Mouse (Mus musculus) adrenal gland, adult 8-10 months (tissue): ENCODE measurements around the gene Atp4b. TPM values are rescaled to one million over a fixed set of nuclear protein-coding genes. Genes with fewer than 3 reads are reported as not detected.
"Not testable (repeated sequence)": the region's sequence is repeated elsewhere in the genome, so short reads cannot be mapped to it uniquely, and the experiment has no call there.

ENCODE experiments used
- DNase-seq: peaks from one replicate; pipeline ENCODE4 v3.0.0; 2022
- total RNA-seq, 4 experiments: library from RNA; stranded (reverse); gene quantifications; 2 replicates each; pipeline ENCODE4 v1.2.4; 2022

The Atp4b gene
- total RNA-seq, 4 experiments from 2014 or later = 0.49 TPM; not detected in 3

DNA sequence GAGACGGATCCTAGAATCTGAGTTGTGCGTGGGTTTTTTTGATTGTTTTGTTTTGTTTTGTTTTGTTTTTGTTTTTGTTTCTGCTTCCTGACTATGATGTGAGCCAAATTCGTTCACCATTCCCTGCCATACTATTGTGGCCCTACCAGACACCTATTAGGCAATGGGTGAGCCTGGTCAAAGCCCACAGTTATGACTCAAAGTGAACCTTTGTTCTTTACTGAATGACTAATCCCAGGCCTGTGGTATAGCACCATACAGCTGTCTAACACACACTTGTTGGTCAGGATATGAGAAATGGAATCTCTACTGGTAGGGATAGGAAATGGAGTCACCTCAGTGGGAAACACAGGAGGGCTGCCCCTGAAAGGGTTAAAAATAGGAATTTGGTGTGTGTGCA, 14.1 kb downstream of the Atp4b start:
- no peak for DNase-seq

DNA sequence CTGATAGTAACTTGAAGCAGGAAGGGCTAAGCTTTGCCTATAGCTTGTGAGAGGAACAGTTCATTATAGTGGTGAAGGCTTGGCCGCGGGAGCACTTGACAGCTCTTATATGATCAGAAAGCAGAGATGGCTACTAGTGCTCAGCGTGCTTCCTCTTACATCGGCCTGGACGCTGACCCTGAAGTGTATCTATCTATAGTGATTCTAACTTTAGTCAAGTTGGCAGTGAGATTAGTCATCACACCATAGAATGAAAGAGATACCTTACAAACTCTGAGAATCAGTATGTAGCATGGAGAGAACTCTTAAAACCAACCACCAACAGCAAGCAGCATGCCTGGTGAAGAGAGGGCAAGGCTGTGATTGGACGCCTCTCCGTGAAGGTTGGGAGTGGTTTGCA, 15.0 kb downstream of the Atp4b start:
- DNase-seq = no peak

DNA sequence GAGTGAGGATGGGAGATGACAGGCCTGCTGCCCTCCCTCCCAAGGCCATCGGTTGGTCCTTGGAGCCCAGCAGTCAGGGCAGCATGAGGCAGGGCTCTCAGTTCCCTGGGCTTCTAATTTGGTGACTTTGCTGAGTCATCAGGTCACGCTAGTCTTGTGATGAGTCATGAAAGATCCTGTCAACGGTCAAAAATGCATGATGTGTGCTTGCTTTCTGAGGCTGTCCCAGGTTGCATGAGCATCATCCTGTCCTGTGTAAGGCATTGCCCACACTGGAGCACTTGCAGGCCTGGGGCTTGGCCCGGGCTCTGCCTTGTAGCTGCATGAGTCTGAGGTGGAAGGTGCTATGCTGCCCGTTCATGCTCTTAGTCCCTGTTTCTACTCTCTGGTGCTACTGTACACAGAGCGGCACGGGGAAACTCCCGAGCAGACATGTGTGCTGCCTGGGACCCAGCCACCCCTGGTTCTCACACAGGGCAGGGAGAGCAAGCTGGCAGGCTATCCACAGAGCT, 23.4 kb downstream of the Atp4b start:
- DNase-seq = peak; percentile 77

DNA sequence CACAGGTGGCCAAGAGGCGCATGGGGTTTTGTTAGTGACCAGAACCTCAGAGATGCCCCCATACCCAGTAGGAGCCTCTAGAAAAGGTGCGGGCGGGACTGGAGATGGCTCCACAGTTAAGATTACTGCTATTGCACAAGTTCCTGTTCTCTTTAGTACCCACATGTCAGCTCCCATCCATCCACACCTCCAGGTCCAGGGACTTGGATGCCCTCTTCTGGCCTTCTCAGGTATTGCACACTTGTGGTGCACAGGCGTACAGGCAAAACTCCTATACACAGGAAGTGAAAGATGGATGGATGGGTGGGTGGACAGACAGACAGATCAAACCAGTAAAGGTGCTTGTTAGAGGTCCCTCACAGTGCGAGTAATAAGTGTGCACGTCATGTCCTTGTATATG, 34.8 kb downstream of the Atp4b start:
- no peak for DNase-seq

DNA sequence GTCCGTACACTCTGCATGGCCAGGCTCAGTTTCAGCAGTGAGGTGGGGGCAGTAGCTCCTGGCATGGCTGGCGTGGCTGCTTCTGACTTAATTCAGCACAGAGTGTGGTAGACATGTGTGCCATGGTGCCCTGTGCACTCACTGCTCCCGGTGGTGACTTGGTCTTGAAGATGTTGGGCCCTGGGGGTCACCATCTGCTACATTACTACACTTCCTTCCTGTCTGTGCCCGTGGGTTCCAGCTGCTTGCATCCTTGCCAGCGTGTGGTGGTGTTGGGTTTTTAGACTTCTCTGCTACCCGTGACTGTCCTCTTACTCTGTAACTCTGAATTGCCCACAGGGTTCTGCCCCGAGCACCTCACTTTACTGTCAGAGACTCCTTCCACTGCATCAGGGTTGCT, 36.4 kb downstream of the Atp4b start:
- DNase-seq = no peak

DNA sequence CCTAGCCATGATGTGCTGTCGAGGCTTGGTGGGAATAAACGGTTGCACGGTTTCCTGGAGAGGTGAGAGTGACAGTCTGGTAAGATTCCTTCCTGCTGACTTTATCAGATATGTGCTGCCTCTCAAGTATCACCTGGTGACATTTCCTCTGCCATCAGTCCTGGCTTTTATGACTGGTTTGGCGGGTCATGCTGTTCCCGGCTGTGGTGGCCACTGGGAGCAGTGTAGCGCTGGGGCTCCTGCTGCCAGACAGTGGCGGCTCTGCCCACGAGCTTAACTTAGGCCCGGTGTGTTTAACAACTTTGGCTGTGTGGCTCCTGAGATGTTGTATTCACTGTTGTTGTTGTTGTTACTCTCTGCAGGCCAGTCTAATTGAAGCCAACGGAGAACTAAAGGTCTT, 39.9 kb downstream of the Atp4b start:
- no peak for DNase-seq

DNA sequence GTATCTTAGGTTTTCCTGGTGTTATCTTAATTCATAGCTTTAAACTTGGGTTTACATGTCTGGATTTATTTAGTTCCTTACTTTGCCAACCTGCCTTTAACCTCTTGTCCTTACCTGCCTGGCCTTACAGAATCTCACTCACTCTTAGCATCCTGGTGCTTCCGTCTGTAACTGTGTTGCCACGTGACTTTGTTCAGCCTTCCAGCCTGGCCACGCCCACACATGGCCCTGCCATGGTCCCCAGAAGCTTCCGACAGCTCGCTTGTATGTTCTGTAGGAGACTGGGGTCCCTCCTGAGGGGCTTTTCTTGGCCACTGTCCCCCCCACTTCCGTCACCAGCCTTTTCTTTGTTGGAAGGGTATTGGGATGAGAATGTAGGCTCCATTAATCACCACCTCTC, 40.4 kb downstream of the Atp4b start:
- DNase-seq = no peak

DNA sequence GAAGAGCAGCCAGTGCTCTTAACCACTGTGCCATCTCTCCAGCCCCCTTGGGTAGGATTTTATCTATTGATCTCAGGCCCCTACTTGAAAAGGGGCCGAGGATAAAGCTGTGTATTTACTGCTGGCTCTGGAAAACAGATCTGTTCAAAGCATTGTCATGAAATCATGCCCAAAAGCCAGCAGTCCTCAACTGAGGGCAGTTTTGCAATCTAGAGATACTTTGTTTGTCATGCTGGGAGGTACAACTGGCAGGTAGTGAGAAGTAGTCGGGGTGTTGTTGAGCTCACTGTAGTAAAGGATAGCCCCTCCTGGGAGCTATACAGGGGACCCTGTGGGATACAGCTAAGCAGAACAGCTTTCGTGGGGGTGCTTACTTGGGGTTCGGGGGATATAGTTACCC, 42.7 kb downstream of the Atp4b start:
- DNase-seq = no peak

DNA sequence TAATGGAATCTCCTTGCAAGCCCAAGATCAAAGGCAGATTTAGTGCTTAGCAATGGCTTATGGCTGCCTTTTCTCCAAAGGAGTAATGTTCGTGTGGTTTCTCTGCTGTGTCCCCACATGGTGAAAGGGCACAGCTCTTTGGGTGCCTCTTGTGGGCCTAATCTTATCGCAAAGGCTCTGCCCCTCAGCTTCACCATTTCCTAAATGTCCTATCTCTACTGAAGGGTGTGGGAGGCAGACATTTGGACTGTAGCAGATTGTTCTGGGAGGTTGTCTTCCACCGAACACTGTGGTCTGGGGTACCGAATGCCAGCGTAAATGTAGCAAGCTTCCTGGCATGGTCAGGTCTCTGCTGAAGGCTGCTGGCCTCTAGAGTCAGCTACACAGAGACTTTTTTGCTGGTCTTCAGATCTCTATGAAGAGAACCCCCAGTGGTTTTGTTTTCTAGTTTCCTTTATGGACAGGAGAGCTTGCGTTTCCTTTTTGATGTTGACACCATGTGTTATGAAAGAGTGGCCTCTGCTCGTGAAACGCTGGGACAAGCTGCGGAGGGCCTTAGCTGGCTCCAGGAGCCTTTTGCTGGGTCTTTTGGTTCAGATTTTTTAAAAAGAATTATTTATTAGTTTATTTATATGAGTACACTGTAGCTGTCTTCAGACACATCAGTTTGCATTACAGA, 43.3 kb downstream of the Atp4b start:
- no peak for DNase-seq

DNA sequence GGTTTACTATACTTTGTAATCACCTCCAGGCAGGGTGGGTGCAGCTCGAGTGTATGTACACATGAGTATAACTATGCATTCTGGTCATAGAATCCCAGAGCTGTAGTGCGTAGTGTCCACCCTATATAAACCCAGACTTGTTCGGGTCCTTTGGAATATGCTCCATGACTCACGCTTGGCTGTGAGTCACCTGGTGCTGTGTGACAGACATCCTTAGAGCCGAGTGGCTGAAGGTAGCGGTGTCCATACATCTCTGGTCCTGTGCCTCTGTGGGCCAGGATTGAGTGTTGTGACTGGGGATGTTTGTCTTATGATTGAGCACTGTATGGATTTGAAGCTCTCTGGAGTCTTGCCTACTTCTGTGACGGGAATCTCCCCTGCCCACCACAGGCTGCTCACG, 44.0 kb downstream of the Atp4b start:
- DNase-seq = no peak

DNA sequence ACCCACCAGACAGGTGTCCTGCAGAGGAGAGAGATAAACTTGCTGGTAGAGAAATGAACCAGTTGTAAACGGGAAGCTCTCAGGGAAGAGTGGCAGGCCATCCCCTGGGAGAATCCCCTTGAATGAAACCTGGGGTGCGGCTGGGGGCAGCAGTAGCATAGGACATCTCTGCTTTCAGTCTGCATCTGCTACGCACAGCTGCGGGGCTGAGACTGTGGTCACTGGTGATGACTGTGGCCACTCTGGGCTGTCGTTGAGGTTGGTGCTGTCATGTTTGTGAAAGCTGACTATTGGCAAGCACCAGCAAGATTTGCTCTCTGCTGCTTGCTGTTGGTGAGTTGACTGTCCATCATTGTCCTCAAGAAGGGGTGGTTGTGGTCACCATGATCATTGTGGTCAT, 45.0 kb downstream of the Atp4b start:
- DNase-seq = no peak

DNA sequence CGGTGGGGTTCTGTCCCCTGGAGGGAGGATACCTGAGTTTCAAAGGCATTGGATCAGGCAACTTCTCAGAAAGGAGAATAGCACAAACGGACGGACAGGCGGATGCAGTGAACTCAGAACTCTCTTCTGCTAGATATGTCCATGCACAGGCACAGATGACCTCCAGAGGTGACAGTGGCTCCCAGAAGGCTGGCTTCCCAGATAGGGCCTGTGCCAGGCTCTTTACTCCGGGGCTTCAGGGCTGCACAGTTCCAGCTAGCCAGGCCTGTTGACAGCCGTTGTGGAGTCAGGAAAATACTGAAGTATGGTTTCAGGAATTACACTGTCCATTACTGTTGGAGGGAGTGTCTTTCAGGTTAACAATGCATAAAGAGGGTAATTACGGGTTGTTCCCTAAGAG, 46.6 kb downstream of the Atp4b start:
- DNase-seq = no peak

DNA sequence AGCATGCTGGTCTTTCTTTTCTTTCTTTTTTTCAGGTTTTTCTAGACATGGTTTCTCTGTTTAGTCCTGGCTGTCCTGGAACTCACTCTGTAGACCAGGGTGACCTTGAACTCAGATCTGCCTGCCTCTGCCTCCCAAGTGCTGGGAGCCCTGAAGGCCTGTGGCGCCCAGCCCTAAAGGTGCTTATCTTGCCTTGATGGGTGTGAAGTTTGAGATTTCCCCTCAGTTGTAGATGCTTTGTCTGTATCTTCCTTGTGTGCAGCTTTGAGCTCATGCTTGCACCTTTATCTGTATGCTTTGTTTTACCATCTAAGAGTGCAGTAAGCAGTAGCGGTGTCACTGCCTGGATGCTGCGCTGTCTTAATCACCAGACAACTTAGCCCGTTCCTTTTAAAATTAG, 53.5 kb downstream of the Atp4b start:
- no peak for DNase-seq

DNA sequence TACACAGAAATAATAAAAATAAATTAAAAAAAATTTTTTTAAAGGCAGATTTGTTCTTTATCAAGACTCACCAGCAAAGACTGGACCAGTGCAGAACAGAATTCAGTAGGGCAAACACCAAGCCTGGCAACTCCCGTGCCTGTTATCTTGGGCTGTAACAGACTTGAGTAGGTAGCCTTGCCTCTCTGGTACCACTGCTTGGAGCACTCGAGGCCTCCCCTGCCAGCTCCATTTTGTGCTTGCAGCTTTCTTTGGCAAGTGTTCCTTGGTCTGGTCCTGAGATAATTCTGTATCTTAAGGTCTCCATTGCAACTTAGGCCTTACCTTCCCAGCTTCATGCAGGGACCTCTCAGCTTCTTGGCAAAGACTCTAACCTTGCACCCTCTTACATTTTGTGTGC, 54.3 kb downstream of the Atp4b start:
- DNase-seq = no peak

DNA sequence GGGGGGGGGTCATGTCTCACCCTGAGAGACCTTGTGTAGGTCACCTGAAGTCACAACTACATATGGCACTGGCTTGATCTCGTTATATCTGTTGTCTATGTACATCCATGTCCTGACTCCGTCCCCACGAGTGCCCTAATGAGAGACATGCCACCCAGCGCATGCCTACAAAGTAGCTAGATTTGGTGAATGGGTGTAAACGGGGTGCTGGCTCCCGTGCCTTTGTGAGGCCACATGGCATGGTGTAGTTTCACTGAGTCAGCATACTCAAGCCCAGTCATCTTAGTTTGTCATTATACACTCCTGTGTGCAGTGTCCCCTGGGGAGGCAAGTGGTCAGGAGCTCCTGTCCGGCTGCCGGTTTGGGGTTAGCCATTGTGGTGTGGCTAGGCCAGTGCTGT, 56.0 kb downstream of the Atp4b start:
- no peak for DNase-seq

DNA sequence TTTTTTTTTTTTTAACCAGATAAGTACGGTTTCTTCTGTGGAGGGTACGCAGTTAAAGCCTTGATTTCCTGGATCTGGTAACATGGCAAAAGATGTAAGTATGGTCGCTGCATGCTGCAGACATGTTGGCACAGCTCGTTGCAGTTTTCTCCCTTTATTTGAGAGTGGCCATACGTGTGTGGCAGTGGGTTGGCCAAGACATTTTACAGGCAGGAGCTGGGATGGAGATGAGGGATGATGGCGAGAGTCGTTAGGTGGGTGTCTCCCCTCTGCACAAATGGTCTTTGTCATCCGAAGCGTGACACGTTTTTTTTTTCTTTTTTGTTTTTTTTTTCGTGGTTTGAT, 57.0 kb downstream of the Atp4b start:
- no peak for DNase-seq

DNA sequence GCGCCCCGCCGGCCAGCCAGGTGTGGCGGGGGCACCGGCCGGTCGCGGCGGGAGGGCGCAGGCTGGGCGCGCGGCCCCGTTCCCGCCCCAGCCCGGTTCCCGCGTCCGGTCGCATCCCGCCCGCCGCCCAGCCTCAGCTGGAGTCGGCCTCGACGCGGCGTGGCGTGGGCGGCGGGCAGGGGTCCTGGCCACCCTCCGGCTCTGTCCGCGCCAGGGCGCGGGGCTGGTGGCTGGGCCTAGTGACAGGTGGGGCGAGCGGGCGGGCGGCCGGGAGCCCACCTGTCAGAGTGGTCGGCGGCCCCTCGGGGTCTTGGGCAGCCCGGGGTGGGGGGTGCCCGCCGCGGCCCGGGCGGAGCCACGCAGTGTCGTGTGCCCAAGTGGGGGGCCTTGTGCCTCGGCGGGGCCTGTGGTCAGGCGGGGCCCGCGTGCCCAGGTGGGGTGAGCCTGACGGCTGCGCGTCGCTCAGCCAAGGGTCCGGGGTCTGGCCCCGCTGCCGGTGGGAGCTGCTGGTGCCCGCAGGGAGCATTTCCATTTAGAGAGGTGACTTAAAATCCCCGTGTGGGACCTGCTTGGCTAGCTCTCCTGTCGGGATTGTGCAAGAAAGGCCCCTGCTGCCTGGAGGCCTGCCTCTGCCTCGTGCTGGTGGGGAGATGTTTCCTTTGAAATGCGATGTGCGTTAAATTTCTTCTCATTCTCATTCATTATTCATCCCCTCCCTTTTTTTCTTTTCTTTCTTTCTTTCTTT, 57.6 kb downstream of the Atp4b start:
- peak; percentile 16 for DNase-seq

DNA sequence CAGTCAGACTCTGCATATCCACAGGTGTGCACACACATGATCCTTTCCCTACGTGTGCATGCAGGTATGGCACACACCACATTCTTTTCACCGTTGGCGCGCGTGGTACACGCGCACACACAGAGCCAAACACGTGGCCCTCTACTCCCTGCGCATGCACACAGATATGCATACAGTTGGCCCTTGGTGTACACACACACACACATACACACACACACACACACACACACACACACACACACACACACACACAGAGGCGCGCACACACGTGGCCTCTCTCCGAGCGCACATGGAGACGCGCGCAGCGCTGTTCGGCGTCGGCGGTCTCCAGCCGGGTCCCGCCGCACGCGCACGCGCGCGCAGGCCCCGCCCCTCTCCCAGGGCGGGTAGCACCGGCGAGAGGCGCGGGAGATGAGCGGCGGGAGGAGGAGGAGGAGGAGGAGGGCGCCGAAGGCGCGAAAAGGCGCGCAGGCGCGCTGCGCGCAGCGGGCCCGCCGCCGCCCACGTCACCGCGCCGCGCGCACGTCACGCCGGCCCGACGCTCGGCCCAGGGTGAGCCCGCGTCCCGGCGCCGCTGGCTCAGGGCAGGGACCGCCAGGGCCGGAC, 58.3 kb downstream of the Atp4b start, which contains the start of gene Tfdp1:
TSS of gene Tfdp1 (plus strand) at position 497 of the 606 bp plus-strand sequence.
- DNase-seq = peak; percentile 74

DNA sequence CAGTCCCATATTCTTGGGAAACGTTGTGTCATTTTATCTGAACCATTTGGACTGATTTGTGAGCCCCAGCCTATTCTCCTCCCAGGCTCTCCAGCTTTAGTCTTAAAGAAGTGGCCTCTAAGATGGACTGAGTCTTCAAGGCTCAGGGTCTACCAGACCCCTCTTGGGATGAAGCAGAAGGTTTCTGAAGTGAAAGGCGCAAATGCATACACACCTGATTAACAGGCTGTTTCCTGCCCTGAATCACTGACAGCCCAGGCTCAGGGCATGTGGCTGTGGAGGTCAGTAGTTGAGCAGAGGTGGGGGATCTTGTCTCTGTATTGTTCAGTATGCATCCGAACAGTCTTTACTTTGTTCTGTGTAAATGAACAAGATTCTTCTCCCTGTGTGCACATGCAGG, 58.9 kb downstream of the Atp4b start:
- DNase-seq = no peak

DNA sequence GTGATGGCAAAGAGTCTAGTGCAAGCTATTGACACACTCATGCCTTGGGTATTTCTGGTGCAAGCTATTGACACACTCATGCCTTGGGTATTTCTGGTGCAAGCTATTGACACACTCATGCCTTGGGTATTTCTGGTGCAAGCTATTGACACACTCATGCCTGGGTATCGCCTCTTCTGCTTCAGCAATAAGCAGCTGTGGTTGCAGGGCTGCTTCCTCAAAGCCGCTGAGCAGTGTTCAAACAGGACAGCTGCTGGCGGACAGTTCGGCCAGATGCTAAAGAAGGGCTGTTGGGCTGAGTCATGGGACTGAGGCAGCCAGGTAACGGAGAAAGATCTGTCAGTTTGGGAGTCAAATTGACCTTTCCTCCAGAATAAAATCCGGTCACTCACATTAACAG, 59.4 kb downstream of the Atp4b start:
- DNase-seq = not testable (repeated sequence)
